Mouse (Mus musculus) E14TG2a.4 (cell line): ENCODE results near the gene Tmem170b.

Experiments used
- CTCF ChIP-seq: conservative IDR thresholded peaks from 2 replicates; pipeline ENCODE4 v1.5.1; 2014; ENCODE audit warnings: low read length
- NANOG ChIP-seq: IDR thresholded peaks from 2 replicates; pipeline ENCODE4 v1.6.1; 2014; ENCODE audit warnings: borderline replicate concordance, low read length, mixed read lengths
- POU5F1 ChIP-seq: IDR thresholded peaks from 2 replicates; pipeline ENCODE4 v1.6.1; 2014; ENCODE audit warnings: low read length, borderline replicate concordance

DNA sequence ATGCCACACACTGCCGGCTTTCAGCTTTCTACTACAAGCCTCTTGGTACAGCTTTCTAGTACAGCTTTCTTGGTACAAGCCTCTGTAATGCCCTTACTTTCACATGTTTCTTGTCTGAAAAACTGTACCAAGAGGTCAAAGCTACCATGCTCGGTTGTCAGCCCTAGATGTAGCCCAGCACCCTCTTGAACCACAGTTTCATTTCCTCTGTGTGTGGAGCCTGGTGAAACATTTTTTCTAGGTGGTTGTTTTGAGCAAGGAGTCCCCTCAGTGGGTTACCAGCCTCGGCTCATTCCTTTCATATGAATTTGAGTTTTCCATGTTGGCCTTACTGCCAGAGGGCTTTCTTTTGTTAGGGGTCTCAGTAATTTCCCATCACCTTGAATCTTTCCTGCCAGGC, 4.7 kb upstream of the Tmem170b start:
- TF ChIP-seq CTCF (no peak), NANOG (no peak), POU5F1 (no peak)
